Mouse (Mus musculus): ENCODE results near the gene Tmprss6. TPM values are rescaled to one million over a fixed set of nuclear protein-coding genes. Genes with fewer than 3 reads are reported as not detected.

Tmprss6 gene
- 0.74 and 1.4 TPM in 2 replicates for polyA plus RNA-seq (2012; rRNA removed)

GRCm38 (mm10) chr15:78468379-78468937, at the start of gene Tmprss6:
Tmprss6 (minus strand) TSS chr15:78468634.
- Histone ChIP-seq H3K27ac (ENCODE audit: control insufficient read depth, insufficient read depth, low read depth, low read length) (no peak within 1 kb of the TSS), H3K27me3 (ENCODE audit: control insufficient read depth, insufficient read depth, low read length) (no peaks in the 10 kb centered on the region), H3K36me3 (ENCODE audit: control insufficient read depth, insufficient read depth, low read length) (no peaks in the 10 kb centered on the region), H3K4me1 (ENCODE audit: control insufficient read depth, insufficient read depth, low read length) (no peaks in the 10 kb centered on the region), H3K4me3 (ENCODE audit: control insufficient read depth, low read depth, low read length) (no peak within 1 kb of the TSS)
- TF ChIP-seq CTCF (IDR thresholded peaks at IDR 0.05; ENCODE audit: control insufficient read depth, insufficient read depth, insufficient replicate concordance, low read depth, low read length): no peak
- TF ChIP-seq POLR2A (IDR thresholded peaks at IDR 0.05; ENCODE audit: control insufficient read depth, low read depth, low read length): no peak

DNA sequence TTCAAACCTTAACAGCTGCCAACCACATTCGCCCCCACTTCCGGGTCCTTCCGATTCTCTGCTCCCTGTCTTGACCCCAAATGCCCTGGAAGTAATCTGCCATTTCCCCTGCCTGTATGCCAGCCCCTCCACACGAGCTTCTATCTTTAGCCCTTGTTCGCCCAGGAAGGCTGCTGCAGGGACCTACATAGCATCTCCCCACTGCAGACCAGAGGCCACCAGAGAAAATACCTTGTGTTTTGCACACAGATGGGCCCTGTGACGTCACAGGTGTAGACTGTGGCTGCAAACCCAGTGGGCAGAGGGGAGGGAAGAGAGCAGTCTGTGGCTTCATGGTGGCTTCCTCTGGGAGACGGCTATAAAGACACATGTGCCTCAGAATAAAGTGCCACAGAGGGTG, 49.8 kb upstream of the Tmprss6 start:
- H3K4me1 ChIP-seq (ENCODE audit: control insufficient read depth, insufficient read depth, low read length): no peaks in the 10 kb centered on the region
- TF ChIP-seq POLR2A (IDR thresholded peaks at IDR 0.05; ENCODE audit: control insufficient read depth, low read depth, low read length) (no peak), CTCF (IDR thresholded peaks at IDR 0.05; ENCODE audit: control insufficient read depth, insufficient read depth, insufficient replicate concordance, low read depth, low read length) (no peak)
- peak overlapping the region; percentile 30 for H3K4me3 ChIP-seq (ENCODE audit: control insufficient read depth, low read depth, low read length)

DNA sequence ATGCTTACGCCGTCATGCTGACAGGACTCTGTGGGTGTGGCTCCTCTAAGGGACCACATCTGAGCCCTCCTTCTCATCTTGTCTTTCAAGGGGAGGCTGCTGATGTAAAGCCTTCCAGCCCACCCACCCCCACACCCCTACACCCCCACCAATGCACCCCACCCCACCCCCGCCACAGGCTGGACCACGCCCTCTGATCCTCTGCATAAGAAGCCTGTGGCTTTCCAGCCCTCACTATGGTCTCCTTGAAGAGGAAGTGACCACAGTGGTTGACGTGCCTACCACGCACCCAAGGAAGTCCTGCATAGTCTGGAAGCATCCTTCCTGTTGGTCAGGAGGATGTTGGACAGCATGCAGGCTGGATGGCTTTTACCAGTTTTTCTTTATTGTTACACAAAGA, 47.3 kb upstream of the Tmprss6 start:
- H3K27me3 ChIP-seq (ENCODE audit: control insufficient read depth, insufficient read depth, low read length): no peaks in the 10 kb centered on the region
- no peak overlapping the region for H3K4me3 ChIP-seq (ENCODE audit: control insufficient read depth, low read depth, low read length)
- no peak overlapping the region for H3K27ac ChIP-seq (ENCODE audit: control insufficient read depth, insufficient read depth, low read depth, low read length)
- no peaks in the 10 kb centered on the region for H3K36me3 ChIP-seq (ENCODE audit: control insufficient read depth, insufficient read depth, low read length)
- no peak for TF ChIP-seq POLR2A (IDR thresholded peaks at IDR 0.05; ENCODE audit: control insufficient read depth, low read depth, low read length)
- TF ChIP-seq CTCF (IDR thresholded peaks at IDR 0.05; ENCODE audit: control insufficient read depth, insufficient read depth, insufficient replicate concordance, low read depth, low read length): no peak
- peaks cover 3% of the 10 kb centered on the region for H3K4me1 ChIP-seq (ENCODE audit: control insufficient read depth, insufficient read depth, low read length)

More for the DNA sequence above, 49.8 kb upstream of the Tmprss6 start:
- H3K36me3 ChIP-seq (ENCODE audit: control insufficient read depth, insufficient read depth, low read length): no peaks in the 10 kb centered on the region
- no peak overlapping the region for H3K27ac ChIP-seq (ENCODE audit: control insufficient read depth, insufficient read depth, low read depth, low read length)
- no peaks in the 10 kb centered on the region for H3K27me3 ChIP-seq (ENCODE audit: control insufficient read depth, insufficient read depth, low read length)

GRCm38 (mm10) chr15:78514393-78515146, 46.1 kb upstream of the Tmprss6 start:
- TF ChIP-seq POLR2A (IDR thresholded peaks at IDR 0.05; ENCODE audit: control insufficient read depth, low read depth, low read length): no peak
- TF ChIP-seq CTCF (IDR thresholded peaks at IDR 0.05; ENCODE audit: control insufficient read depth, insufficient read depth, insufficient replicate concordance, low read depth, low read length): peak; percentile 78; the same call in 1 of the 2 replicates
- Histone ChIP-seq H3K27me3 (ENCODE audit: control insufficient read depth, insufficient read depth, low read length) (no peaks in the 10 kb centered on the region), H3K4me3 (ENCODE audit: control insufficient read depth, low read depth, low read length) (no peak overlapping the region), H3K27ac (ENCODE audit: control insufficient read depth, insufficient read depth, low read depth, low read length) (no peak overlapping the region), H3K36me3 (ENCODE audit: control insufficient read depth, insufficient read depth, low read length) (no peaks in the 10 kb centered on the region), H3K4me1 (ENCODE audit: control insufficient read depth, insufficient read depth, low read length) (peaks cover 10% of the 10 kb centered on the region)

- H3K27ac ChIP-seq (ENCODE audit: control insufficient read depth, insufficient read depth, low read depth, low read length): no peak overlapping the region
- no peaks in the 10 kb centered on the region for H3K27me3 ChIP-seq (ENCODE audit: control insufficient read depth, insufficient read depth, low read length)
- TF ChIP-seq CTCF (IDR thresholded peaks at IDR 0.05; ENCODE audit: control insufficient read depth, insufficient read depth, insufficient replicate concordance, low read depth, low read length) (no peak), POLR2A (IDR thresholded peaks at IDR 0.05; ENCODE audit: control insufficient read depth, low read depth, low read length) (no peak)
These were observed 44.6 kb upstream of the Tmprss6 start for GRCm38 (mm10) chr15:78513019-78513418.

GRCm38 (mm10) chr15:78511951-78512350, 43.5 kb upstream of the Tmprss6 start:
- peaks cover 12% of the 10 kb centered on the region for H3K4me1 ChIP-seq (ENCODE audit: control insufficient read depth, insufficient read depth, low read length)
- no peaks in the 10 kb centered on the region for H3K36me3 ChIP-seq (ENCODE audit: control insufficient read depth, insufficient read depth, low read length)
- H3K27me3 ChIP-seq (ENCODE audit: control insufficient read depth, insufficient read depth, low read length): no peaks in the 10 kb centered on the region
- no peak overlapping the region for H3K4me3 ChIP-seq (ENCODE audit: control insufficient read depth, low read depth, low read length)
- TF ChIP-seq CTCF (IDR thresholded peaks at IDR 0.05; ENCODE audit: control insufficient read depth, insufficient read depth, insufficient replicate concordance, low read depth, low read length) (no peak), POLR2A (IDR thresholded peaks at IDR 0.05; ENCODE audit: control insufficient read depth, low read depth, low read length) (no peak)
- no peak overlapping the region for H3K27ac ChIP-seq (ENCODE audit: control insufficient read depth, insufficient read depth, low read depth, low read length)

More at GRCm38 (mm10) chr15:78513019-78513418, 44.6 kb upstream of the Tmprss6 start:
- H3K4me3 ChIP-seq (ENCODE audit: control insufficient read depth, low read depth, low read length): no peak overlapping the region
- peaks cover 12% of the 10 kb centered on the region for H3K4me1 ChIP-seq (ENCODE audit: control insufficient read depth, insufficient read depth, low read length)
- H3K36me3 ChIP-seq (ENCODE audit: control insufficient read depth, insufficient read depth, low read length): no peaks in the 10 kb centered on the region

- Histone ChIP-seq H3K27me3 (ENCODE audit: control insufficient read depth, insufficient read depth, low read length) (no peaks in the 10 kb centered on the region), H3K27ac (ENCODE audit: control insufficient read depth, insufficient read depth, low read depth, low read length) (no peak overlapping the region), H3K4me1 (ENCODE audit: control insufficient read depth, insufficient read depth, low read length) (peaks cover 12% of the 10 kb centered on the region), H3K36me3 (ENCODE audit: control insufficient read depth, insufficient read depth, low read length) (no peaks in the 10 kb centered on the region), H3K4me3 (ENCODE audit: control insufficient read depth, low read depth, low read length) (no peak overlapping the region)
- no peak for TF ChIP-seq CTCF (IDR thresholded peaks at IDR 0.05; ENCODE audit: control insufficient read depth, insufficient read depth, insufficient replicate concordance, low read depth, low read length)
- no peak for TF ChIP-seq POLR2A (IDR thresholded peaks at IDR 0.05; ENCODE audit: control insufficient read depth, low read depth, low read length)
These were observed 42.3 kb upstream of the Tmprss6 start for GRCm38 (mm10) chr15:78510736-78511135.
